Mouse (Mus musculus) erythroblast, adult 5-6 weeks (primary cell): Measurements from ENCODE around the gene Evi5l. TPM values are rescaled to one million over a fixed set of nuclear protein-coding genes. Genes with fewer than 3 reads are reported as not detected.

Experiments used
- ATAC-seq: replicated peaks from 2 replicates; pipeline ENCODE4 v1.8.0; 2016; ENCODE audit warnings: moderate number of reproducible peaks, mild to moderate bottlenecking, moderate TSS enrichment, inconsistent platforms; ENCODE audit not compliant: poor library complexity, low FRiP score, severe bottlenecking
- total RNA-seq, 2 experiments: library from RNA; stranded (forward) in 1 of 2; stranded (reverse) in 1 of 2; fragments of 150-400 nt in 1 of 2; fragments of 200-764, 138-1000 nt in 1 of 2; gene quantifications; 2 replicates each; pipeline versions ENCODE4 v1.2.3 to v1.2.4; 2015 to 2017; ENCODE audit warnings: low replicate concordance in 2 of 2

The Evi5l gene
- total RNA-seq, 2 experiments from 2014 or later, result 0.38 to 3.6 TPM

DNA sequence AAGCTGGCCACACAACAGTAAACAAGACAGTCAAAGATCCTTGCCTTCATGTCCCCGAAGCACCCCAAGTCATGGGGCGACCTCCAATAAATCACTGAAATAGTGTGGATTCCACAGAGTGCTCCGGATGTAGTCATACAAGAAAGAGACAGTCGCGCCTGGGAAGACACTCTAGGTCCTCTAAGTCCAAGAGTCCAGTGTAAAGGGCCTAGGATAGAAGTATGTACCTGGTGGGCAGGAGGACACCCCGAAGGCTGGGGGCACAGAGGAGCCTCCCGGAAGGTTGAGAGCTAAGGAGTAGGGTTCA is 27.2 kb downstream of the Evi5l start:
- no peak for ATAC-seq

DNA sequence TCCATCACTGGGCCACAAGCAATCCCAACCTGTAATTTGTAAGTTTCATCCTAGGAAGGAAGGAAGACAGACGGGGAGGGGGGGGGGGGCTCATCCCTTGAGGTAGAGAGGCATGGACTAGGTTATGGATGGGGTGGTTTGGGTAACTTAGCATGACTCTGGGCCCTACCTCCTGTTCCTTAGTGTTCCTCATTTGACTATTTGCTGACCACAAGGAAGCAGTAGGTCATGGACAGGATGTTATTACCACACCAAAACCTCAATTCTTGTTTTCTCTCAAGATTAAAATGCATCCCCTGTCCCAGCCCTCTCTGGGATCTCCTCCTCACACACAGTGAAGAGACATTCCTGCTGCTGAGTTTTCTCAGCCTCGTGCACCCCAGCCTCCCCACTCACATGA is 35.0 kb downstream of the Evi5l start:
- no peak for ATAC-seq

DNA sequence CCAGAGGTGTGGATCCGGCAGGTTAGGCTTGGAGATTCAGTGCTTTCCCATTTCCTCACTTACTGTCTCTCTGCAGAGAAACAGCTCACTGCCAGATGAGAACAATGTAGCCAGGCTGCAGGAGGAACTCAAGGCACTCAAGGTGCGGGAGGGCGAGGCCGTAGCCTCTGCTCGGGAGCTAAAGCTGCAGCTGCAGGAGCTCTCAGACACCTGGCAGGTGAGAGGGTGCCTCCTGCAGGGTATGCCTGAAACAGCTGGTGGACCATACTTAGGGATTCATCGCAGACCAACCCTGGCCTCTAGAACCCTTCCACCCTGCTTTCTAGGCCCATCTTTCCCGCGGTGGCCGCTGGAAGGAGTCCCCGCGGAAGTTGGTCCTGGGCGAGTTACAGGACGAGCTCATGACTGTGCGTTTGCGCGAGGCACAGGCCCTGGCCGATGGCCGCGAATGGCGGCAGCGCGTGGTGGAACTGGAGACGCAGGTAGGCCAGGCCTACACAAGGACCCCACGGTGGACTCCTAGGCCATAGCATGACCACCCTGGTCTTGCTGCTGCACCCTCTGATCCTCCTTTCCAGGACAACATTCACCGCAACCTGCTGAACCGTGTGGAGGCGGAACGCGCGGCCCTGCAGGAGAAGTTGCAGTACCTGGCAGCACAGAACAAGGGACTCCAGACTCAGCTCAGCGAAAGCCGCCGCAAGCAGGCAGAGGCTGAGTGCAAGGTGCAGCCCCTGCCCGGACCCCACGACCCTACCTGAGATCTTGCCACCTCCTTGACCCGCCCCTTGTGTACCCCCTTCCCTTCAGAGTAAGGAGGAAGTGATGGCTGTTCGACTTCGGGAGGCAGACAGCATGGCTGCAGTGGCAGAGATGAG is 39.1 kb downstream of the Evi5l start:
- no peak for ATAC-seq

DNA sequence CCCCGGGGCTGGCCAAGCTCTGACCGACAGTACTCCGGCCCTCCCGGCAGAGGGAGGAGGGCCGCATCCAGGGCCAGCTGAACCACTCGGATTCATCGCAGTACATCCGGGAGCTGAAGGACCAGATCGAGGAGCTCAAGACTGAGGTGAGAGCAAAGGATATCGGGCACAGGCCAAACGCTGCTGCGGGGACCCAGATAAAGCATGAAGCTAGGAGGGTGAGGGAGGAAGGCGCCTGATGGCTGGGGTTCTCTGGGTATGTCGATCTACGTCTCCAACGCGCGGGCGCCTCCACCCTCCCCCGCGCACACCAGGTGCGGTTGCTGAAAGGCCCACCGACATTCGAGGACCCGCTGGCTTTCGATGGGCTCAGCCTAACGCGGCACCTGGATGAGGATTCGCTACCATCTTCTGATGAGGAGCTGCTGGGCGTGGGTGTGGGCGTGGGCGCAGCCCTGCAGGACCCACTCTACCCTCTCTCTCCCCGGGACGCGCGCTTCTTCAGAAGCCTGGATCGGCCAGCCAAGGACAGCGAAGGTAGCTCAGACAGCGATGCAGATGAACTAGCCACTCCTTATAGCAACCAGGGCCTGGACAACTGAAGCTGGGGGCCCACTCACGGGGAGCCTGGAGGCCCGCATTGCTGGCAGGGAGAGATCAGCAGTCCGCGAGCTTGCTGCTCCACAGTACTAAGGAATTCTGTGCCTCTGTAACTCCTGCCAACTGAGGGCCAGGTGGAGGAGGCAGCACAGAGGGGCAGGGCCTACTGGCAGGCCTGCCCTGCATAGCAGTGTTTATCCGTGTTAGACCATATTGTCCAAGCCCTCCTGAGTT is 40.0 kb downstream of the Evi5l start:
- ATAC-seq, result no peak

DNA sequence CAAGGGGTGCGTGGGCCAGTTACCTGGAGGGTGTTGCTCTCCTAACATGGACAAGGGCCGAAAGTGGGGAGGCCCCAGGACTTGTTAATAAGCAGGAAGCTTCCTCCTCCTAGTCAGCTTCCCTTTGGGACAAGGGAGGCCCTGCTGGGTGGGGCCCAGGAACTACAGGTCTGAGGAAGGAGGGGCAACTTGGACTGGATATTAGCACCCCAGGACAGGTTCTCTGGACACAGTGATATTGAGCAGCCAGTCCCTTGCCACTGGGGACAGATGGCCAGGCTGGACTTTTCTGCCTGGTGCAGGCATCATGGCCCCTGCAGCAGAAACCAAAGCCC is 40.6 kb downstream of the Evi5l start:
- ATAC-seq, result no peak

DNA sequence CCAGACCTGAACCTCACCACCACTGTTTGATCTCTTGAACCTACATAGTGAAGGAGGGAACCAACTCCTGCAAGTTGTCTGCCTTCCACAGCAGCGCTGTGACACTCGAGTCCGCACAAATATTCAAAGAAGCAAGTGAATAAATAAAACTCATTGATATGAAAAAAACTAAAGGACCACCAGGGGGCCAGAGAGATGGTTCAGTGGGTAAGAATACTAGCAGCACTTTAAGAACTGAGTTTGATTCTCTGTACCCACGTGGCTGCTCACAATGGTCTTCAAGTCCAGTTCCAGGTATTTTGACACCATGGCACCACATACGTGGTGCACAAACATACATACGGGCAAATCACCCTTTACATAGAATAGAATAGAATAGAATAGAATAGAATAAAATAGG is 44.7 kb downstream of the Evi5l start:
- ATAC-seq, result no peak

DNA sequence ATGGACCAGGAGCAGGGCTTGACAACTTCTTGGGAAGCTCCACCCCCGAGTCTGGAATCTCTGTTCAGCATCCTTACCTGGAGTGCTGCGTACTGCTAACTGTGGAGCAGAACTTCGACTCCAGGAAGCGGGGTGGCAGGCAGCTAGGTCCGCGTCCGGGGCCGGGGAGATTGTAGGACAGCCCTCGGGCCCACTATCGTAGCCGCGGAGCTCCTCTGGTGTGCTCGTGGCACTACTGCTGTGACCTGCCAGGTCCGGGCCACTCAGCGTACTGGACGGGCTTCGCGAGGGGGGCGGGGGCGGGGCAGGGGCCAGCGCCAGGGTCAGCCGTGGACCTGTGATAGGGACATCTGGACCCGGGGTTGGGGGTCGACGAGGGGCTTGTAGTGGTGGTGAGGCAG is 46.4 kb downstream of the Evi5l start:
- no peak for ATAC-seq

DNA sequence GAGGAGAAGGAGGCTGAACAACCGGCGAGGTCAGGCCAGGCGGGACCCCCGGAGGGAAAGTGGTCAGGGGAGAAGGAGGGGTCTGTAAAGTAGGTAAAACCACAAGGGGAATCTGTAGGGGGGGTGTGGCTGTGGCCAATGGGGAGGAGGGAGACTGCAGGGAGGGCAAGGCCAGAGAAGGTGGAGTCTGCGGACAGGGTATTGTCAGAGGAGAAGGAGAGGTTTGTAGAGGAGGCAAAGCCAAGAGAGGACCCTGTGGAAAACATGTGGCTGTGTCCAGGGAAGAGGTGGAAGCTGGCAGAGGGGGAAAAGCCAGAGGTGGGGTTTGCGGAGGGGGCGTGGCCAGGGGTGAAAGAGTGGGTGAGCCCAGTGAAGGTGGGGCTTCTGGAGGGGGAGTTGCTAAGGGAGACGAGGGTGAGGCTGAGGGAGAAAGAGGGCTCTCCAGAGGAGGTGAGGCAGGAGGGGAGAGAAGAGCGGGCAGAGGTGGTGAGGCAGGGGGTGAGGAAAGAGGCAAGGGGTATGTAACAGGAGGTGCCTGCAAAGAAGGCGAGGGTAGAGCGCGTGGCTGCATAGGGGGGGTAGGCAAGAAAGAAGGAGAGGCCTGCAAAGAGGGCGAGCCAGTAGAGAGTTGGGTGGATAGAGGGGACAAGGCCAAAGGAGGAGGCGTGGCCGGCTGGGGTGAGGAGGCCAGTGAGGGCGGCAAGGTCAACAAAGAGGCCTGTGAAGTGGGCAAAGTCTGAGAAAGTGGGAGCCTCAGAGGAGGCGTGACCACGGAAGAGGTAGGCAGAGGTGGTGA is 47.0 kb downstream of the Evi5l start:
- ATAC-seq, result 0 out of 2 replicates have a peak, but pooled peaks have one; percentile 30

DNA sequence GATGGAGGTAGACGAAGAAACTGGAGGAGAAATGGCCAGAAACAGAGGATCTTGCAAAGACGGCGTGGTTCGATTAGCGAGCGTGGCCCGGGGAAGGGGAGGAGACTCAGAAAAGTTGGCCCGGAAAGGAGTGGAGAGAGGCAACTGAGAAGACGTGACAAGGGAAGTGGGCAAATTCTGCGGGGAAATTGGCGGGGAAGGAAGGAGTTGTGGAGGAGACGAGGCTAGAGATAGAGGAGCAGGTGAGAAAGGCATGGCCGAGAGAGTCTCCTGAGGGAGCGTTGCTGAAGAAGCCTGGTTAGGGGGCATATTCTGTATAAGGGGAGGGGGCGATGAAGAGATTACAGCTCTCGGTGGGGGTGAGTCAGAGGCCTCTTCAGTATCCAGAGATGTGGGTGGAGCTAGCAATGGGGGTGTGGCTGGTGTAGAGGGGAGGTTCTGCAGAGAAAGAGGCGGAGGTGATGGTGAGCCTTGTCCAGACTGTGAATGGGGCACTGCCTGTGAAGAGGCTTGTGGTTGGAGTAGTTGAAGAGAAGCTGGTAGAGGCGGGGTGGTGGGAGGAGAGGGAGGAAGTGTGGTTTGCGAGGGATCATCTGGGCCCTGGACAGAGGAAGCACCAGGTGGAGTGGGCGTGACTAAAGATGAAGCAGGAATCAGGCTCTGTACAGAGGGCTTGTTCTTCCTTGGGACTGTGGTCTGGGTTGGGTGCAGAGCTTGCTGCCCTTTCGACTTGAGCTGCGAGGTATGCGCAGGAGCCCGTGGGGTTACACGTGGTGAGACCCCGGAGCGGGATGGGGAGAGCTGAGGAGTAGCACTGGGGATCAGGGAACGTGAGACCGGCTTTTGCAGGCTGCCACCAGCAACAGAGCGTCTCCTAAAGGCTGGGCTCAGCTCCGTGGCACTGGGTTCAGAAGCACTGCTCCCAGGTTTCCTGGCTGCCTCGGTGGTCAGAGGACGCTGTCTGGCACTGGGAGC is 47.9 kb downstream of the Evi5l start:
- peak; percentile 56; the same call in 1 of the 2 replicates for ATAC-seq

DNA sequence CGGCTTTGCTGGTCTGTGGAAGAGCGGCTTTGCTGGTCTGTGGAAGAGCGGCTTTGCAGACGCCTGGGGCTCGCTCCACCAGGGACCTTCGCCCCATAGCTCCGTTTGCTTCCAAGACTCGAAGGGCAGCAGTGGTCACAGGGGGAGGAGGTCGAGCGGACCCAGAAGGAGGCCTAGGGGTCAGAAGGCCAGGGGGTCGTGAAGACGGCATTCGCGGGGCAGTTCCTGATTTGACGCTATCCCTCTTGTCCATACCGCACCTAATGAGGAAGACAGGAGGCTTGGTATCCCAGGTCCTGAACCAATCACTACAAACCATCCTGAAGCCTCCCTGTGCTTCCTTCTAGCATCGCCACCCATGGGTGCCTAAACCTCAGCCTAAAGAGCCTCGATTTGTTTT is 49.9 kb downstream of the Evi5l start:
- ATAC-seq, result no peak

DNA sequence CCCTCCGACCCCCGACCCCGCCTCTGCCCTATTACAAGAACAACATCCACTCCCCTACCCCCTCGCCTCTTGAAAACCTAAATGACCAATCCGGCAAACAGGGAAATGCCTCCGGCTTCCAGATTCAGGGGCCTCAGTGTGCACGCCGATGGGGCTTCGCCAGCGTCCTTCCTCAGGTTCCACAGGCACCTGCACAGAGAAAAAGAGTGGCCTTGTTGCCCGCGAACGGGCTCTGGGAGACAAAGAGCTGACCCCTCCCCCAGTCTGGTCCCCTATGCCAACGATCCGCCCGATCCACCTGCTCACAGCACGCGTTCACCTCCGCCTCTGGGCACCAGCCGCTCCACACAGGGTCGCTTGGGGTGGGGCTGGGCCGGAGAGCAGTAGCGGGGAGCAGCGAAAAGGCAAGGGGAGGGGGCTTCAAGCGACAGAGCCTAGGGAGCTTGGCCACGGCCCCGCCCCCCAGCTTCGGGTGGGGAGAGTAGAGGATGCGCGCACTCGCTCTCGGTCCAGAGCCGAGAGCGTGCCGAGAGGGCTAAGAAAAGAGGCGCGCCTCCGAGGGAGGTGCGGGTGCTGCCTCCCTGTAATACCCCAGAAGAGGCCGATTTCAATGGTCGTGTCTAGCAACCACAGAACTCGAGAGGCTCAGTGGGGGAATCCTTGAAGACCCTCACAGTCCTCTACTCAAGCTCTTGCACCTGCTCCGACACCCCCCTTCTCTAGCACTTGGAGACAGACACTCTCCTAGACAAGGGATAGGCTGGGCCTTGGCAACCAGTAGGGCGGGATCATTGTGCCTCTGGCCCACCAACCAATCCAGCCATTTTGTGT is 50.6 kb downstream of the Evi5l start, which contains the start of gene Prr36:
Prr36 (minus strand) TSS at position 669 of the 831 bp plus-strand sequence.
- ATAC-seq, result no peak

DNA sequence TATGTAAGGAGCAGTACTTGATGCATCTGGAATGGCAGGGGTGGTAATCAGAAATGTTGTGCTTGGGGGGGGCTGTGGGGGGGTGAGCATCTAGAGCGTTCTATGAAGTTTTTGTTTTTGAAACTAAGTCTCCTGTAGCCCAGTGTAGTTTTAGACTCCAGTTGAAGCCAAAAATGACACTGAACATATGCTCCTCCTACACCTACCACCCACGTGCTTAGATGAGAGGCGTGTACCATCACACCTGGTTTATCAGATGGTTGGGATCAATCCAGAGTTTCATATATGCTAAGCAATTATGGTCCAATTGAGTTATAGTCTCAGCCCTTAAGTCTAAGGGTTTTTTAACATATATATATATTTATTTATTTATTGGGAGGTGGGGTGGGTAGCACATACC is 53.2 kb downstream of the Evi5l start:
- ATAC-seq, result no peak

DNA sequence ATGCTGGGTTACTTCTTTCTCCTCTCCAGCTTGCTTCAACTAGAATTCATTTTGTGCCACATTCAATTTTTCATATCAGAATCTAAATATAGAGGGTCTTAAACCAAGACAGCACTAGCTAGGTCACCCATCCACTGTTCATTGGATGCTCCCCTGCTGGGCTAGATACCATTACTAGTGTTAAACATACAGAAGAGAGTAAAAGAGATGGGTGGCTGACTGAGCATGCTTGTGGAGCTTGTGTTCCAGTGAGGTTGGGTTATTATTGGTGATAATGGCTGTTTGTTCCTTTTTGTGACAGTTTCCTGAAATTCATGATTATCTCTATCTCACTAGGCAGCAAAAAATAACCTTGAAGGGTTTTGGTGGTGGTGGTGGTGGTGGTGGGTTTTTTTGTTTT is 55.7 kb downstream of the Evi5l start:
- no peak for ATAC-seq

DNA sequence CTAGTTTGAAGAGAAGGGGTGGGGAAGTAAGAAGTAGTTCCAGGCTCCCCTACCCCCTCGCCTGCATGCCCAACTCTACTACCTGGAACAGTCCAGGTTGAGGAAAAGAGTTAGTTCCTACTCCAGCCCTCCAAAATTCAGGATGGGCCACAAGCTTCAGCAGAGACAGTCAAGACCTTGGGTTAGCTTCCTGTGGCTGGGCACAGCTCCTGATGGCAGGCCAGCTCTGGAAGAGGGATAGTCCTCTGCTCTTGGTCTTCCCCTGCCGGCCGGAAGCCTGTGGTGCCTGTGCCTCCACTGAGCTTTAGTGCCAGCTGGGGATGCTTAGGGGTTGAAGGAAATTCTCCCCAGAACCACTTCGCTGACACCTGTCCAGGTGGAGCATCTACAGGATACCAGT is 60.0 kb downstream of the Evi5l start:
- ATAC-seq, result no peak

DNA sequence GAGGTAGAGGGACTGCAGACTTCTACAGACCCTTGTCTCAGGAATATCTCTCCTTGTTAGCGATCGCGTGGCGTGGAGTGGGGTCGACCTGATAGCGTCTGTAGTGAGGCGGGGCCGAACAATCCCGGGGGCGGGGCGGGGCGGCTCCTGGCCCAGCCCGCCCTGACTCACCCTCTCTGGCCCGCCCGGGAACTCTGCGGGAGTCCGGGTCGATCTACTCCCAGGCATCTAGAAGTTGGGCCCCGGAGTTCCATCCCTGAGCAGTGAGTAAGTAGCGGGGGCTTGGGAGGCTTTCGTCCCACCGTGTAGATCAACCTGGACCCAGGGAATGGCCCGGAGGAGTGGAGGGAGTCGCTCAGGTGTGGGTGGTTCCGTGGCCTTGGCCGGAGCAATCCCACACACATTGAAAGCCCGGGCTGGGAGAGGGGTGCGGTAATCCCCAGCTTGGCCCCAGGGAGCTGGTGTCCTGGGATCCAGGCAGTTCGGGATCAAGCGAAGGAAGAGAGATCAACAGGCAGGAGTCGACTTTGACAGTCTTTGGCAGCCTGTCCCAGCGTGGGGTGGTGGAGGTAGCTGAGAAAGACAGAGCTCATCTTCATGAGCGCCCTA is 60.5 kb downstream of the Evi5l start, which contains the start of gene Lrrc8e:
Lrrc8e (plus strand) TSS at position 89 of the 609 bp plus-strand sequence.
- no peak for ATAC-seq

DNA sequence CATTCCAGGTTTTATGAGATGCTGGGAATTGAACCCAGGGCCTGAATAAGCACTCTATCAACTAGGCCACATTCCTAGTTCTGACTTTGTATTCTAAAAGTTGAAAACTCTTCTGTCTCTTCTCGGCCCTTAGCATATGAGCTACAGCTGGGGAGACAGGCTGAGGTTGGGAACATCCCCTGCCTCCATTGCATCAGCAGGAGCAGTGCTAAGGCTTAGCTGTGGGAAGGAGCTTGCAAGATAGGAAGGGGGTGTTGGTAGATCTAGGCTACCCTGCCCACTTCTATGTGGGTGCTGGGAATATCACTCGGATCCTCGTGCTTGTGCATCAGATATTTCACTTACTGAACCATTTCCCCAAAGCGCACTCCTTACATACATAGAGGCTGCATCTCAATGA is 61.6 kb downstream of the Evi5l start:
- ATAC-seq, result no peak

DNA sequence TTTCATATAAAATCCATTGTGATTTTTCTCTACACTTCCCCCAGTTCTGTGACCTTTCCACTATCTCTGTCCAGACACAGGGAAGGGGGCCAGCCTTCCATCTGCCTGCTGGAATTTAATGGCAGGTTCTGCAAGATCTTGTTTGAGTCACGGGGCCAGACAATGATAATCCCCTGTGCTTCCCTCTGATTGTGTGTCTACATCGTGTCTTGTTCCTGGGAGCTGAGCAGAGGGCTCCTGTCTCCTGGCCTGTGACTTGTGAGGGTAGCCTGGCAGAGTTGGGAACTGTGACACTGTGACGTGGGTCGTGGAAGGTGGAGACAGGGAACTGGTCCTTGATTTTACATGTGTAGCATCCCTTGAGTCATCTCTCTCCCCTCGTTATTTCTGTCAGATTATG is 63.4 kb downstream of the Evi5l start:
- ATAC-seq, result no peak
